Mouse (Mus musculus): ENCODE results near the gene 2310034G01Rik. TPM values are rescaled to one million over a fixed set of nuclear protein-coding genes. Genes with fewer than 3 reads are reported as not detected.

The 2310034G01Rik gene
- total RNA-seq, 2 experiments from 2014 or later, result 0.16 to 0.39 TPM

DNA sequence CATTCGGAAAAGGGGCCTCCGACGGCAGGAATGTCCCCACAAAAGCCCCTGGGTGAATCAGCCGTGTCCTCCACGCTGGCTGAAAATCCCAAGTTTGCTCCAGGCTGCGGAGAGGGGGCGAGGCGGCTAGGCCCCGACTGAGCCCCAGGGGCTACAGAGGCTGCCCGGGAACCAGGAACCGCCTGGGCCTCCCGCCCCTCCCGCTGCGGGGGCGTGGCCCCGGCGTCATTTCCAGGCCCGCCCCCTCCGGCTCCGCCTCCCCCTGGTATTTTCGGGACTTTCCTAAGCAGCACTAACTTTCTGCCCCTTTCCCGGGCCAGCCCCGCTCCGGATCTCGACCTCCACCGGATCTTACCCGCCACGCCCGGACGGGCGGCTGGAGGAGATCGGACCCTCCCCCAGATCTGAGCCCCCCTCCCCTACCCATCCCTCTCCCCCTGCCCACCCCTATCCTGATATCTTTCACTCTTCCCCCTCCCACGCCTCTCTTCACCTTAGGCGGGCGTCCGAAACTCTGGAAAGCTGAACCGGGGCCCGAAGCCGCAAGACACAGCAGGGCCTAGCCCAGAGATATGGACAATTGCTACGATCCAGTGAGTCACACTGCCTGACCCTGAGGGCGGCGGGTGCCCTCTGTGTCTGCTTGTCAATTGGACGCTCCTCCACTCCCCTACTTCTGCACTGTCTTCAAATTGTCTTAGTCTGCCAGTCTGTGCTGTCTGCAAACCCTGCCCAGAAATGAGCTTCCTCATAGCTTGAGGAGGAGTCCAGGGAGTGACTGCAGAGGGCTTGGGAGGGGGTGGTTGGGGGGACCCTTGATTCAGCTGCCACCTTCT, 44.5 kb downstream of the 2310034G01Rik start:
- intact Hi-C loops (cut with DNase I; ENCODE audit: low total_unique reads), result no loop called here
- peak; percentile 89 for DNase-seq

- intact Hi-C loops (cut with DNase I; ENCODE audit: low total_unique reads), result no loop called here
- no peak for DNase-seq
These were observed 45.2 kb downstream of the 2310034G01Rik start for GRCm38 (mm10) chr19:46304908-46305333.

- DNase-seq, result peak; percentile 95
- intact Hi-C loops (cut with DNase I; ENCODE audit: low total_unique reads), result no loop called here
These were observed 45.8 kb downstream of the 2310034G01Rik start, which contains the start of gene Nfkb2 for GRCm38 (mm10) chr19:46304216-46304841. TSS of gene Nfkb2 (plus strand) at chr19:46304320.

DNA sequence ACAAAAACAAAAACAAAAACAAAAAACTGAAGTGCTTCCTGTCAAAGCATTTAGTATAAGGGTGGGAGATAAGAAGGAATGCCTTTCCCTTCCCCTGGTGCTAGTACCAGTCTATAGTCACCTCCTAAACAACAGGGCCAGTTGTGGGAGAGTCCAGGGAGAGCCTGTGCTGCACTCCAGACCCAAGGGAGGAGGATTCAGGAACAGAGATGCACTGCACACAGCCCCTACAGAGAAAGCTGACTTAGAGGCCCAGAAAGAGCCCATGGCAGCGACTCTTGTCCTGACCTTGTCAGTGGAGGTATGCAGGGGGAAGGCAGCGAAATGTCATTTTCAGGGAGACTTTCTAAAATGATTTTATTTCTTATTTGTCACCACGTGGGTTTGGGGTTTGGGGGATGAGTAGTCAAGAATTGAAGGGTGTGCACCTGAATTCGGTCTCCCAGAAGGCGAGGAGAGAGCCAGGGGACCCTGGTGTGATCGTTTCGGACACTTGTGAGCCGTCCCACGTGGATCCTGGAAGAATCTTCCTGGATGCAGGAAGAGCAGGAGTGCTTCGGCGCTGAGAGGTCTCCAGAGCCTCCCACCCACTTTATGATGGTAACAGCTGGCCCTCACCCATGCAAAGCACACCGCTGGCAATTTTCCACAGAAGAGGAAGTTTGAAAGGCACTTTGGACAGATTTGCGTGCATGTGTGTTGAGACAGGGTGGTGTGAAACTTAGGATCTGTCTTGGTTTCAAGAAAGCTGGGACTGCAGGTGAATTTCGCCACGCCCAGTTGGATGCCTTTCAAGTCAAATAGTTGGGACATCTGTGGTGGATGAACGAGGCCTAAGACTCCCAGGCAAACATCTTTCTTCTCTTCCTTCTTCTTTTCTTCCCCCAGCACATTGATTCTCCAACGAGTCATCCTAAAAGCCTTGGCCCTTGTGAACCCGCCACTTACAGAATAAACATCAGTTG, 46.6 kb downstream of the 2310034G01Rik start:
- no peak for DNase-seq
- intact Hi-C loops (cut with DNase I; ENCODE audit: low total_unique reads), result no loop called here

DNA sequence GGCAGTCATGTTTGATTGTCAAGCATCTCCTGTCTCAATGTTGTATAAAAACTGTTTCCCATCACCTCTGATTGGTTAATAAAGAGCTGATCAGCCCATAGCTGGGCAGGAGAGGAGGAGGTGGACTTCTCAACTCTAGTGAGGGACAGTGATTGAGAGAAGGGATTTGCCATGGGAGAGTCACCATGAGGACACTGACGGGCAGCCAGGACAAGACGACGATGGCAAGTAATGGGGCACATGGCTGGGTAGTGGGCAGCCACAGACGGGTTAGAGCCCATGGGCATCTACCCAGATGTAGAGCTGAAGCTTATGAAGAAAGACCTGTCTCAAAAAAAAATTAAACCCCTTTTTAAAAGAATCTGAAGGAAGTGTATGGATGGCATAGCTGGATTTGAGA, 47.6 kb downstream of the 2310034G01Rik start:
- no peak for DNase-seq
- intact Hi-C loops (cut with DNase I; ENCODE audit: low total_unique reads), result no loop called here

- intact Hi-C loops (cut with DNase I; ENCODE audit: low total_unique reads), result no loop called here
- DNase-seq, result no peak
These were observed 49.6 kb downstream of the 2310034G01Rik start for GRCm38 (mm10) chr19:46300294-46301045.

Small RNA genes within 50 kb of the gene (microRNA-seq; reads per million reads assigned to microRNA genes)
- 0 to 1.5 reads per million in 2 experiments for gene Mir146b

Other genes starting within 250 kb of the 2310034G01Rik start
- not detected for gene Elovl3, start 218.4 kb downstream of the 2310034G01Rik start, total RNA-seq (2021)
- 10 to 100 TPM; 12.9 to 21.9 TPM for gene Pitx3, start 202.0 kb downstream of the 2310034G01Rik start, total RNA-seq (2021)
- gene Gbf1, start 197.8 kb downstream of the 2310034G01Rik start, total RNA-seq (2021), result 10 to 100 TPM; 45.0 to 47.8 TPM
- gene Nfkb2, start 46.0 kb downstream of the 2310034G01Rik start, total RNA-seq (2021), result 10 to 100 TPM in 1 of 2 experiments, 1 to 10 TPM in 1; 9.6 to 10.4 TPM
- 1 to 10 TPM; 1.4 to 1.9 TPM for gene Psd, start 23.1 kb downstream of the 2310034G01Rik start, total RNA-seq (2021)
- gene Fbxl15, start 22.1 kb downstream of the 2310034G01Rik start, total RNA-seq (2021), result 1 to 10 TPM; 2.4 to 2.8 TPM
- gene Cuedc2, start 11.6 kb downstream of the 2310034G01Rik start, total RNA-seq (2021), result 10 to 100 TPM; 68.7 to 79.0 TPM
- 1 to 10 TPM; 1.1 TPM for gene Mfsd13a, start 9.2 kb downstream of the 2310034G01Rik start, total RNA-seq (2021)
- 10 to 100 TPM; 58.6 to 62.7 TPM for gene Actr1a, start 45.4 kb upstream of the 2310034G01Rik start, total RNA-seq (2021)
- 1 to 10 TPM; 7.6 to 9.1 TPM for gene Sufu, start 46.6 kb upstream of the 2310034G01Rik start, total RNA-seq (2021)
- gene Trim8, start 151.4 kb upstream of the 2310034G01Rik start, total RNA-seq (2021), result 10 to 100 TPM; 20.1 to 23.1 TPM
- 10 to 100 TPM; 47.1 to 56.5 TPM for gene Arl3, start 222.9 kb upstream of the 2310034G01Rik start, total RNA-seq (2021)
- 1 to 10 TPM; 2.8 to 3.4 TPM for gene Sfxn2, start 223.1 kb upstream of the 2310034G01Rik start, total RNA-seq (2021)
- gene Wbp1l, start 248.8 kb upstream of the 2310034G01Rik start, total RNA-seq (2021), result 10 to 100 TPM; 30.4 to 38.5 TPM

All from gastrocnemius, postnatal 14 days (tissue).